Comparison of ENCODE assay signal across 39 mouse cellular contexts in the genomic region with DNA sequence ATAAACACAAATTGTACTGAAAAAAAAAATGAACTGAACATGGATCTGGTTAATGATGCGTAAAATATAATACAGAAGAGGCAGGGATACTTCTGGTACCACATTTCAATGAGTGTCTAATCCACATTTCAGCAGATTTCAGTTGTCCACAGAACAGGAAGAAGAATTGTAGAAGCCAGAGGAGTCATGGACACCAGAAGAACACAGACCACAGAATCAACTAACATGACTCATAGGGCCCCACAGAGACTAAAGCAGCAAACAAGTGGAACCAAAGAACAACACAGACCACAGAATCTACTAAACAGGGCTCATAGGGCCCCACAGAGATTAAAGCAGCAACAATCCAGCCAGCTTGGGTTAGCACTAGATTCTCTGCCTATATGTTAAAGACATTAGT. TPM values are rescaled to one million over a fixed set of nuclear protein-coding genes. Genes with fewer than 3 reads are reported as not detected.
"Had no signal": no experiment of that assay in that cellular context is flagged by ENCODE, and none has a peak within 500 bp of the region (broad histone marks: within the 10 kb centered on the region; RNA-seq: fewer than 3 reads in every experiment).

No protein-coding gene starts in this region.

- H3K9ac ChIP-seq: embryonic facial prominence, embryonic 12.5 days; embryonic facial prominence, embryonic 13.5 days; embryonic facial prominence, embryonic 15.5 days; forebrain, embryonic 12.5 days; forebrain, embryonic 13.5 days; forebrain, embryonic 15.5 days; forebrain, postnatal 0 days had no signal

- H3K9me3 ChIP-seq: embryonic facial prominence, embryonic 10.5 days; embryonic facial prominence, embryonic 12.5 days; embryonic facial prominence, embryonic 13.5 days; embryonic facial prominence, embryonic 15.5 days; forebrain, embryonic 10.5 days; forebrain, embryonic 12.5 days; forebrain, embryonic 13.5 days; forebrain, embryonic 15.5 days; heart, embryonic 10.5 days had no signal

- H3K4me2 ChIP-seq: embryonic facial prominence, embryonic 12.5 days; embryonic facial prominence, embryonic 13.5 days; embryonic facial prominence, embryonic 15.5 days; forebrain, embryonic 12.5 days; forebrain, embryonic 13.5 days; forebrain, embryonic 15.5 days; heart, embryonic 11.5 days had no signal

- H3K27ac ChIP-seq: embryonic facial prominence, embryonic 10.5 days; embryonic facial prominence, embryonic 12.5 days; embryonic facial prominence, embryonic 13.5 days; embryonic facial prominence, embryonic 15.5 days; forebrain, embryonic 10.5 days; forebrain, embryonic 12.5 days; forebrain, embryonic 13.5 days; forebrain, embryonic 15.5 days; gastrocnemius, adult 2 months; heart, adult 2 months; heart, embryonic 10.5 days had no signal

- DNase-seq: cerebellum, adult 8-10 months; cerebellum, adult 9-10 months; cerebellum, adult 9-11 months; cerebellum, postnatal 10 days; cerebellum, postnatal 14 days; cerebellum, postnatal 25 days; cerebellum, postnatal 36 days; embryo, embryonic 11 days; forebrain, postnatal 0 days; gastrocnemius, adult 2 months; gastrocnemius, postnatal 10 days; gastrocnemius, postnatal 14 days; gastrocnemius, postnatal 25 days; gastrocnemius, postnatal 36 days; heart, adult 18-20 months; heart, adult 2 months had no signal

- ATAC-seq: forebrain, embryonic 13.5 days; forebrain, embryonic 14.5 days; forebrain, embryonic 15.5 days; forebrain, embryonic 16.5 days; forebrain, postnatal 0 days had no signal

- H3K4me3 ChIP-seq: embryonic facial prominence, embryonic 10.5 days; embryonic facial prominence, embryonic 12.5 days; embryonic facial prominence, embryonic 13.5 days; embryonic facial prominence, embryonic 15.5 days; erythroblast, embryonic 14.5 days; forebrain, embryonic 10.5 days; forebrain, embryonic 12.5 days; forebrain, embryonic 13.5 days; forebrain, embryonic 15.5 days; gastrocnemius, adult 2 months; heart, adult 2 months; heart, embryonic 10.5 days had no signal

- H3K4me1 ChIP-seq: embryonic facial prominence, embryonic 10.5 days; embryonic facial prominence, embryonic 12.5 days; embryonic facial prominence, embryonic 13.5 days; embryonic facial prominence, embryonic 15.5 days; forebrain, embryonic 10.5 days; forebrain, embryonic 12.5 days; forebrain, embryonic 13.5 days; forebrain, embryonic 15.5 days; heart, embryonic 10.5 days had no signal

- H3K27me3 ChIP-seq: embryonic facial prominence, embryonic 12.5 days; embryonic facial prominence, embryonic 13.5 days; embryonic facial prominence, embryonic 15.5 days; forebrain, embryonic 12.5 days; forebrain, embryonic 13.5 days; forebrain, embryonic 15.5 days had no signal

- H3K36me3 ChIP-seq: embryonic facial prominence, embryonic 10.5 days; embryonic facial prominence, embryonic 12.5 days; embryonic facial prominence, embryonic 13.5 days; embryonic facial prominence, embryonic 15.5 days; forebrain, embryonic 10.5 days; forebrain, embryonic 12.5 days; forebrain, embryonic 15.5 days; heart, embryonic 10.5 days had no signal

RNA-seq across cellular contexts. Expression of a gene that starts 7.3 kb away (rescaled TPM):
- total RNA-seq: common myeloid progenitor, adult 5-6 weeks; forebrain, postnatal 0 days; gastrocnemius, adult 18-20 months; gastrocnemius, adult 2 months; gastrocnemius, adult 8-10 months; gastrocnemius, postnatal 10 days; gastrocnemius, postnatal 14 days; gastrocnemius, postnatal 25 days; gastrocnemius, postnatal 36 days; gastrocnemius, postnatal 4 days; granulocyte monocyte progenitor cell, adult 5-6 weeks; heart, adult 18-20 months; heart, adult 2 months had no signal
- polyA plus RNA-seq: cortical plate, adult 2 months; embryonic facial prominence, embryonic 10.5 days; embryonic facial prominence, embryonic 11.5 days; embryonic facial prominence, embryonic 12.5 days; embryonic facial prominence, embryonic 13.5 days; embryonic facial prominence, embryonic 14.5 days; embryonic facial prominence, embryonic 15.5 days; erythroblast, embryonic 14.5 days; forebrain, embryonic 10.5 days; forebrain, embryonic 12.5 days; forebrain, embryonic 13.5 days; forebrain, embryonic 14.5 days; forebrain, embryonic 15.5 days; forebrain, embryonic 16.5 days; forebrain, postnatal 0 days; frontal cortex, adult 2 months; gonadal fat pad, adult 2 months; heart, adult 2 months; heart, embryonic 10.5 days; heart, embryonic 11.5 days had no signal

RNA-seq across cellular contexts. Expression of a gene that starts 39.1 kb away (rescaled TPM):
- total RNA-seq: common myeloid progenitor, adult 5-6 weeks; forebrain, postnatal 0 days; gastrocnemius, adult 18-20 months; gastrocnemius, adult 2 months; gastrocnemius, adult 8-10 months; gastrocnemius, postnatal 10 days; gastrocnemius, postnatal 14 days; gastrocnemius, postnatal 25 days; gastrocnemius, postnatal 36 days; gastrocnemius, postnatal 4 days; granulocyte monocyte progenitor cell, adult 5-6 weeks; heart, adult 18-20 months; heart, adult 2 months had no signal
- polyA plus RNA-seq: cortical plate, adult 2 months; embryonic facial prominence, embryonic 10.5 days; embryonic facial prominence, embryonic 11.5 days; embryonic facial prominence, embryonic 12.5 days; embryonic facial prominence, embryonic 13.5 days; embryonic facial prominence, embryonic 14.5 days; embryonic facial prominence, embryonic 15.5 days; erythroblast, embryonic 14.5 days; forebrain, embryonic 10.5 days; forebrain, embryonic 12.5 days; forebrain, embryonic 13.5 days; forebrain, embryonic 14.5 days; forebrain, embryonic 15.5 days; forebrain, embryonic 16.5 days; forebrain, postnatal 0 days; frontal cortex, adult 2 months; gonadal fat pad, adult 2 months; heart, adult 2 months; heart, embryonic 10.5 days; heart, embryonic 11.5 days had no signal

RNA-seq across cellular contexts. Expression of a gene that starts 58.9 kb away (rescaled TPM):
- total RNA-seq: common myeloid progenitor, adult 5-6 weeks; forebrain, postnatal 0 days; gastrocnemius, adult 18-20 months; gastrocnemius, adult 2 months; gastrocnemius, adult 8-10 months; gastrocnemius, postnatal 10 days; gastrocnemius, postnatal 14 days; gastrocnemius, postnatal 25 days; gastrocnemius, postnatal 36 days; gastrocnemius, postnatal 4 days; granulocyte monocyte progenitor cell, adult 5-6 weeks; heart, adult 18-20 months; heart, adult 2 months had no signal
- polyA plus RNA-seq: cortical plate, adult 2 months; embryonic facial prominence, embryonic 10.5 days; embryonic facial prominence, embryonic 11.5 days; embryonic facial prominence, embryonic 12.5 days; embryonic facial prominence, embryonic 13.5 days; embryonic facial prominence, embryonic 14.5 days; embryonic facial prominence, embryonic 15.5 days; erythroblast, embryonic 14.5 days; forebrain, embryonic 10.5 days; forebrain, embryonic 12.5 days; forebrain, embryonic 13.5 days; forebrain, embryonic 14.5 days; forebrain, embryonic 15.5 days; forebrain, embryonic 16.5 days; forebrain, postnatal 0 days; frontal cortex, adult 2 months; gonadal fat pad, adult 2 months; heart, adult 2 months; heart, embryonic 10.5 days; heart, embryonic 11.5 days had no signal
